Mouse (Mus musculus) forelimb bud, embryonic 11.5 days (tissue): ENCODE measurements around the gene Olfr1212.

ENCODE experiments used
- DNase-seq: peaks from one replicate; pipeline ENCODE4 v3.0.0-alpha.2; 2012; ENCODE audit warnings: low read depth, low spot score

Olfr1212 gene

GRCm38 (mm10) chr2:88953669-88954068 is at the start of gene Olfr1212:
Gene Olfr1212 (plus strand): TSS chr2:88953969.
- DNase-seq, result no peak

DNA sequence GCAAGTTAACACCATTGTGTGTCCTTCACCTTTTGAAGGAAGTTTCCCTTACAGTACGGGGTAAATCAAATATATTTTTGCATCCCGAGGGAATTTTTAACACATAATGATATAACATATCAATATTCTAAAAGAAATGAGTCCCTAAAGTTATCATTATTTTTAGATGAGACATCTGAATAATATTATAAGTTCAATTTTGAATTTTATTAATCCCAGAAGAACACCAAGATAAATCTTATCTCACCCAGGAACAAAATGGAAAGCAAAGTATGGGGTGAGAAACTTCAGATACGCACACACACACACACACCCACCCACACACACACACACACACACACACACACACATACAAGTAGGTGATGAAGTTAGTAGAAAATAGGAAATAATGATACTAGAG is 38.7 kb upstream of the Olfr1212 start, which contains the start of gene Olfr1209:
Gene Olfr1209, minus strand, starts transcription at position 101 of the 400 bp plus-strand sequence.
- DNase-seq, result no peak

DNA sequence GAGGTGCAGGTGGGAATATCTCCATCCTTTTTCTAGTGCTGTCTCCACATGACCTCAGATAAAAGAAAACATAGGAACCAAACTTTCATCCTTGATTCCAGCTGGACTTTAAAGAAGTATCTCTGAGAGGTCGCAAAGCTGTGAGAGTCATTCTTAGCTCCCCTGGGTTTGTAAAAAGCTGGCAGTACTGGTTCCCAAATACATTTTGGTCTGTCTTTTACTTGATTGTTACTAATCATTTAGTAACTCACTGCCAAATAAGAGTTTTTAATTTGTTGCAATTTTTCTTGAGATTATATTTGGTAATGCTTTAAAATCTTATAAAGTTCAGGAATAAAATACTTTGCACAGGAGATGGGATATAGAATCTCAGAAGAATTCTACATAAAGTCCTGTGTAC is 15.8 kb upstream of the Olfr1212 start, which contains the start of gene Olfr1211:
Gene Olfr1211, minus strand, starts transcription at position 101 of the 400 bp plus-strand sequence.
- DNase-seq, result no peak

DNA sequence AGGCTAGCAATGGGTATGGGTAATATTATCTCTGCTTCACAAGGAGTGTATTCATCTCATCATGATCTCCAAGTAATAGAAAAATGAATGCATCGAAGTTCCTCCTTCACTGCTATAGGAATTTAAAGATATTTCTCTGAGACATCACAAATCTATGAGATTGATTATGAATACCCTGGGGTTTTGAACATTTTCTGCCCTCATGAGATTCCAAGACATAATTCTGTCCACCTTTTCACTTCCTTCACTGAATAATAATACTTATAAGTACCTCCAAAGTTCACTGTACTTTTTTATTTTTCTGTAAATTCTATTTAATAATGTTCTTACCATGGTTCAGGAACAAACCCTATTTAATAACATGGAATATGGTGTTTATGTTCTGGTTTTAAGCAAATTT is 26.4 kb downstream of the Olfr1212 start, which contains the start of gene Gm13762:
Gene Gm13762, minus strand, starts transcription at position 101 of the 400 bp plus-strand sequence.
- no peak for DNase-seq

- no peak for DNase-seq
These were observed 38.8 kb downstream of the Olfr1212 start, which contains the start of gene Olfr1214 for GRCm38 (mm10) chr2:88992553-88992952. Gene Olfr1214 (minus strand): TSS chr2:88992653.

- no peak for DNase-seq
These were observed 53.1 kb downstream of the Olfr1212 start, which contains the start of gene Olfr1215 for GRCm38 (mm10) chr2:89006873-89007272. Gene Olfr1215 (minus strand): TSS chr2:89006973.
